Mouse (Mus musculus): ENCODE results near the gene Vmn1r222. TPM values are rescaled to one million over a fixed set of nuclear protein-coding genes. Genes with fewer than 3 reads are reported as not detected.
"Not testable (repeated sequence)": the region's sequence is repeated elsewhere in the genome, so short reads cannot be mapped to it uniquely, and the experiment has no call there.

Vmn1r222 gene
- polyA plus RNA-seq, 1 experiment from 2014 or later = not detected

GRCm38 (mm10) chr13:23258546-23259048 lies 22.9 kb upstream of the Vmn1r222 start:
- Histone ChIP-seq H3K9ac (ENCODE audit: low read depth, low read length) (no peak overlapping the region), H3K4me1 (ENCODE audit: control insufficient read depth, insufficient read depth, low read length) (no peaks in the 10 kb centered on the region), H3K27ac (ENCODE audit: low read depth, low read length) (no peak overlapping the region), H3K9me3 (ENCODE audit: control insufficient read depth, low read length) (peaks cover 2% of the 10 kb centered on the region; the same call in 1 of the 2 replicates), H3K4me3 (ENCODE audit: low read length) (no peak overlapping the region), H3K4me2 (replicated peaks; ENCODE audit: low read depth, low read length) (no peak overlapping the region), H3K36me3 (ENCODE audit: control insufficient read depth, insufficient read depth, low read length) (no peaks in the 10 kb centered on the region), H3K27me3 (ENCODE audit: control insufficient read depth, insufficient read depth, low read length) (no peaks in the 10 kb centered on the region)
- no peak for ATAC-seq (ENCODE audit: low FRiP score, low TSS enrichment)
- WGBS = 88% methylated on average over 2 of the region's 2 CpGs

GRCm38 (mm10) chr13:23246834-23247233 lies 11.1 kb upstream of the Vmn1r222 start, which contains the start of gene Vmn1r223:
TSS of gene Vmn1r223 (plus strand) at chr13:23247134.
- H3K9ac ChIP-seq (ENCODE audit: low read depth, low read length); H3K4me2 ChIP-seq (replicated peaks; ENCODE audit: low read depth, low read length); H3K9me3 ChIP-seq (ENCODE audit: control insufficient read depth, low read length); H3K36me3 ChIP-seq (ENCODE audit: control insufficient read depth, insufficient read depth, low read length); H3K27ac ChIP-seq (ENCODE audit: low read depth, low read length); H3K4me3 ChIP-seq (ENCODE audit: low read length); H3K27me3 ChIP-seq (ENCODE audit: control insufficient read depth, insufficient read depth, low read length); ATAC-seq (ENCODE audit: low FRiP score, low TSS enrichment); H3K4me1 ChIP-seq (ENCODE audit: control insufficient read depth, insufficient read depth, low read length): not testable (repeated sequence)
- 78% methylated on average over 1 of the region's 1 CpGs for WGBS

GRCm38 (mm10) chr13:23213827-23214226 lies 21.9 kb downstream of the Vmn1r222 start, which contains the start of gene Vmn1r221:
TSS of gene Vmn1r221 (plus strand) at chr13:23214127.
- ATAC-seq (ENCODE audit: low FRiP score, low TSS enrichment); H3K27ac ChIP-seq (ENCODE audit: low read depth, low read length); H3K27me3 ChIP-seq (ENCODE audit: control insufficient read depth, insufficient read depth, low read length); H3K4me1 ChIP-seq (ENCODE audit: control insufficient read depth, insufficient read depth, low read length); H3K4me3 ChIP-seq (ENCODE audit: low read length); H3K9ac ChIP-seq (ENCODE audit: low read depth, low read length); H3K36me3 ChIP-seq (ENCODE audit: control insufficient read depth, insufficient read depth, low read length); H3K9me3 ChIP-seq (ENCODE audit: control insufficient read depth, low read length); H3K4me2 ChIP-seq (replicated peaks; ENCODE audit: low read depth, low read length): not testable (repeated sequence)
- 88% methylated on average over 2 of the region's 2 CpGs for WGBS

GRCm38 (mm10) chr13:23203885-23204284 lies 31.9 kb downstream of the Vmn1r222 start:
- not testable (repeated sequence) for H3K36me3 ChIP-seq (ENCODE audit: control insufficient read depth, insufficient read depth, low read length); H3K9me3 ChIP-seq (ENCODE audit: control insufficient read depth, low read length); H3K4me2 ChIP-seq (replicated peaks; ENCODE audit: low read depth, low read length); H3K27me3 ChIP-seq (ENCODE audit: control insufficient read depth, insufficient read depth, low read length); H3K9ac ChIP-seq (ENCODE audit: low read depth, low read length); H3K4me3 ChIP-seq (ENCODE audit: low read length); ATAC-seq (ENCODE audit: low FRiP score, low TSS enrichment); H3K27ac ChIP-seq (ENCODE audit: low read depth, low read length); H3K4me1 ChIP-seq (ENCODE audit: control insufficient read depth, insufficient read depth, low read length)
- WGBS = 80% methylated on average over 1 of the region's 1 CpGs

- no peak within 1 kb of the TSS for H3K4me2 ChIP-seq (replicated peaks; ENCODE audit: low read depth, low read length)
- no peak for ATAC-seq (ENCODE audit: low FRiP score, low TSS enrichment)
- H3K4me1 ChIP-seq (ENCODE audit: control insufficient read depth, insufficient read depth, low read length) = no peaks in the 10 kb centered on the region
- no peak within 1 kb of the TSS for H3K9ac ChIP-seq (ENCODE audit: low read depth, low read length)
- no peaks in the 10 kb centered on the region for H3K27me3 ChIP-seq (ENCODE audit: control insufficient read depth, insufficient read depth, low read length)
- WGBS = 94% methylated on average over 2 of the region's 2 CpGs
- no peaks in the 10 kb centered on the region for H3K9me3 ChIP-seq (ENCODE audit: control insufficient read depth, low read length)
- H3K36me3 ChIP-seq (ENCODE audit: control insufficient read depth, insufficient read depth, low read length) = no peaks in the 10 kb centered on the region
- H3K27ac ChIP-seq (ENCODE audit: low read depth, low read length) = no peak within 1 kb of the TSS
- no peak within 1 kb of the TSS for H3K4me3 ChIP-seq (ENCODE audit: low read length)
Measured at GRCm38 (mm10) chr13:23187875-23188274, 47.9 kb downstream of the Vmn1r222 start, which contains the start of gene Vmn1r220. TSS of gene Vmn1r220 (minus strand) at chr13:23187975.

Other genes starting within 250 kb of the Vmn1r222 start
- not detected in 2 replicates for gene Vmn1r213, start 228.3 kb downstream of the Vmn1r222 start, polyA plus RNA-seq (2014; fragmentation: Nextera tagmentation; extraction: Ambion mirVana)
- not detected in 2 replicates for gene Vmn1r214, start 205.5 kb downstream of the Vmn1r222 start, polyA plus RNA-seq (2014; fragmentation: Nextera tagmentation; extraction: Ambion mirVana)
- not detected in 2 replicates for gene Vmn1r215, start 167.9 kb downstream of the Vmn1r222 start, polyA plus RNA-seq (2014; fragmentation: Nextera tagmentation; extraction: Ambion mirVana)
- gene Vmn1r217, start 117.7 kb downstream of the Vmn1r222 start, polyA plus RNA-seq (2014; fragmentation: Nextera tagmentation; extraction: Ambion mirVana) = not detected in 2 replicates
- gene Vmn1r218, start 102.8 kb downstream of the Vmn1r222 start, polyA plus RNA-seq (2014; fragmentation: Nextera tagmentation; extraction: Ambion mirVana) = not detected in 2 replicates
- 0.03 TPM in 1 of 2 replicates, not detected in the other for gene Vmn1r219, start 76.6 kb downstream of the Vmn1r222 start, polyA plus RNA-seq (2014; fragmentation: Nextera tagmentation; extraction: Ambion mirVana)
- not detected in 2 replicates for gene Vmn1r220, start 48.0 kb downstream of the Vmn1r222 start, polyA plus RNA-seq (2014; fragmentation: Nextera tagmentation; extraction: Ambion mirVana)
- gene Vmn1r221, start 21.8 kb downstream of the Vmn1r222 start, polyA plus RNA-seq (2014; fragmentation: Nextera tagmentation; extraction: Ambion mirVana) = not detected in 2 replicates
- gene Vmn1r223, start 11.2 kb upstream of the Vmn1r222 start, polyA plus RNA-seq (2014; fragmentation: Nextera tagmentation; extraction: Ambion mirVana) = not detected in 2 replicates
- gene Zfp322a, start 133.3 kb upstream of the Vmn1r222 start, polyA plus RNA-seq (2014; fragmentation: Nextera tagmentation; extraction: Ambion mirVana) = 43.9 and 55.5 TPM in 2 replicates
- gene Abt1, start 187.9 kb upstream of the Vmn1r222 start, polyA plus RNA-seq (2014; fragmentation: Nextera tagmentation; extraction: Ambion mirVana) = 12.5 and 13.5 TPM in 2 replicates
- 0.09 TPM in 2 replicates for gene Btn1a1, start 230.0 kb upstream of the Vmn1r222 start, polyA plus RNA-seq (2014; fragmentation: Nextera tagmentation; extraction: Ambion mirVana)